Mouse (Mus musculus) cortical plate, adult 2 months (tissue): ENCODE measurements around the gene Cdc42ep4. TPM values are rescaled to one million over a fixed set of nuclear protein-coding genes. Genes with fewer than 3 reads are reported as not detected.

Source experiments
- H3K27ac ChIP-seq: fragments of 200-500 bp; 2 replicates; pipeline ENCODE4 v1.5.1; 2012; ENCODE audit warnings: low read length, control low read depth, inconsistent platforms; ENCODE audit not compliant: insufficient read depth
- H3K4me1 ChIP-seq: fragments of 200-500 bp; 2 replicates; pipeline ENCODE4 v1.6.1; 2011; ENCODE audit warnings: low read length; ENCODE audit not compliant: control insufficient read depth, insufficient read depth
- H3K4me3 ChIP-seq: fragments of 200-500 bp; 2 replicates; pipeline ENCODE4 v1.5.1; 2011; ENCODE audit warnings: mild to moderate bottlenecking, low read length, control low read depth; ENCODE audit not compliant: insufficient read depth
- CTCF ChIP-seq: fragments of 200-500 bp; IDR thresholded peaks from 2 replicates; pipeline ENCODE4 v1.5.1; 2011; ENCODE audit warnings: mild to moderate bottlenecking, control low read depth, low read length; ENCODE audit not compliant: insufficient read depth; ENCODE audit errors: extremely low read depth
- POLR2A ChIP-seq: fragments of 200-500 bp; IDR thresholded peaks from 2 replicates; pipeline ENCODE4 v1.6.1; 2011; ENCODE audit warnings: mild to moderate bottlenecking, low read length, control low read depth; ENCODE audit not compliant: insufficient read depth; ENCODE audit errors: extremely low read depth
- polyA plus RNA-seq: library from polyadenylated mRNA; depleted of rRNA; stranded (reverse); fragments of >200 nt; gene quantifications from 2 replicates; pipeline ENCODE4 v1.2.3, GENCODE M21; 2012

Gene Cdc42ep4
- polyA plus RNA-seq, 1 experiment = 24.3 TPM

DNA sequence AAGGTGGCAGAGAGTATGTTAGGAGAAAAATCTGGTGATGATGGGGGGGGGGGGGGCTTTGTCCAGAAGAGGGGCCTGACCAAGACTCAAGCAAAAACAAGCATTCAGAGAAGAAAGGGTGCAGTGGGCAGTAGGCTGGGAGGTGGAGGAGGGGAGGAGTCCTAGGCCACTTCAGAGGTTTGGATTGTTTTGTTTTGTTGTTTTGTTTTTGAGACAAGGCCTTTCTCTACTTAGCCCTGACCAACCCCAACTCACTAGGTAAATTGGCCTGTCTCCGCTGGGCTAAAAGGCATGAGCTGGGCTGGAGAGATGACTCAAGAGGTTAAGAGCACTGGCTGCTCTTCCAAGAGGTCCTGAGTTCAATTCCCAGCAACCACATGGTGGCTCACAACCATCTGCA is 40.6 kb downstream of the Cdc42ep4 start:
- Histone ChIP-seq H3K27ac (no peak overlapping the region), H3K4me1 (peaks cover 2% of the 10 kb centered on the region; the same call in 1 of the 2 replicates), H3K4me3 (no peak overlapping the region)
- TF ChIP-seq POLR2A (no peak), CTCF (no peak)

DNA sequence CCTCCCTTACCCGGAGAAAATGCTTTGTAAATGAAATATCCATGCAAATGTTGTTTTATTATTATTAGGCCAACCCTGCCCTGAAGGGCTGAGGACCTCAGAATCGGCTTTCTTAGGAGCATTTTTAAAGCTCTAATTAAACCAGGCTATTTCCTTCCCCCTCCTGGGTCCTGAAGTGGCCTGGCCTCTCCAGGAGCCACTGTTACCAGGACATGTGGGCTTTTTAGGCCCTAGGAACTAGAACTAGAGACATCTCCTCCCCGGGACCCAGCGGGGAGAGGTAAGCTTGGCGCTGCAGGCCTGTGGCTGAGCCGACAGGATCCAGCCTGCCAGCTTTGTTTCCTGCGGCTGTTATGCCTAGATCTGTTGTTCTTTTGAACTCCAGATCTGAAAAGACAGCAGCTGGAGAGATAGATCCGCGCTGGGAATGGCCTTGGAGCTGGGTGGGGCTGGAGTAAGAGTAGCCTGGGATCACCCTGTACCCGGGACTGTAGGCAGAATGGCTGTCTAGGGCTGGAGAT is 41.4 kb downstream of the Cdc42ep4 start:
- no peak for TF ChIP-seq POLR2A
- TF ChIP-seq CTCF = no peak
- Histone ChIP-seq H3K27ac (peak overlapping the region; percentile 18; the same call in 1 of the 2 replicates), H3K4me1 (peaks cover 2% of the 10 kb centered on the region; the same call in 1 of the 2 replicates), H3K4me3 (no peak overlapping the region)

DNA sequence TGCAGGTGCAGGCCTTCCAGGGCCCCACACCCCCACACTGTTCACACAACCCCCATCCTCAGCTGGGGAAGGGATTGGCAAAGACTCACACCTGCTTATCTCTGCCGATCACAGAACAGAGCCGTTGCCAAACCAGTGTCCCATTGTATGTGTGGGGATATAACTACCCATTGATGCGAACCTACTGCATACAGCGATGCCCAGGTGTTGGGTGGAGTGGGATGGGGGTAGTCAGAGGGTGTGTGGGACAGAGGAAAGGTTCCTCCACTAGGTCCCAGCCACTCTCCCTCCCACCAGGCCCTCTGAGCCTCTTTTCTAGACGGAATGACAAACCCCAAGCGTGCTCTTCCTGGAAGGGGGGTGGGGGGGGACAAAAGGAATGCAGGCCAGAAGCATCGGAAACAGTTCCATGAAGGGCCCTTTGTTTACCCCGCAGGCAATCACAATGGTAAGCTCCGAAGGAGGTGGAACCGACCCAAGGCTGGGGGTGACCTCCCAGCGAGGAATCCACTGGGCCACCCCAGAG is 41.9 kb downstream of the Cdc42ep4 start, which contains the start of gene Cpsf4l:
Cpsf4l (minus strand) TSS at position 287 of the 526 bp plus-strand sequence.
- no peak for TF ChIP-seq POLR2A
- Histone ChIP-seq H3K4me3 (no peak within 1 kb of the TSS), H3K27ac (peak within 1 kb of the TSS; percentile 18; the same call in 1 of the 2 replicates), H3K4me1 (peaks cover 2% of the 10 kb centered on the region; the same call in 1 of the 2 replicates)

DNA sequence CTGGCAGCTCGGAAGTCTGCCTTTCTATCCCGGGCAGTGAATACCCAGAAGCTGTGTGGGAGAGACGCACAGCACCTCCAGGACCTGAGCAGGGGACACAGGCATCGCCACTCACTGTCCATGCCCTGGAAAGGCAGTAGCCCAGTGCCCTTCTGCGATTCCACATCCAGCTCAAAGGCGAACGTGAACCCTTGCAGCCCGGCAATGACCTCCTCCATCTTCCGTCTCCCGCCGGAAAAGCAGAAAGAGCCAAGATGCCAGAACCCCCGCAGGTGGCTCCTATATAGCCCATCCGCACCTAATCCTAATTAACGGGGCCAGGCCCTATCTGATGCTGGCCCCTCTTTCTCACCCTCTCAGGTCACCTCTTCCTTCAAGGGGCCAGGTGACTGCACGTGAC is 42.4 kb downstream of the Cdc42ep4 start:
- H3K4me1 ChIP-seq = peaks cover 2% of the 10 kb centered on the region; the same call in 1 of the 2 replicates
- TF ChIP-seq CTCF = no peak
- TF ChIP-seq POLR2A = no peak
- H3K27ac ChIP-seq = no peak overlapping the region
- H3K4me3 ChIP-seq = no peak overlapping the region

DNA sequence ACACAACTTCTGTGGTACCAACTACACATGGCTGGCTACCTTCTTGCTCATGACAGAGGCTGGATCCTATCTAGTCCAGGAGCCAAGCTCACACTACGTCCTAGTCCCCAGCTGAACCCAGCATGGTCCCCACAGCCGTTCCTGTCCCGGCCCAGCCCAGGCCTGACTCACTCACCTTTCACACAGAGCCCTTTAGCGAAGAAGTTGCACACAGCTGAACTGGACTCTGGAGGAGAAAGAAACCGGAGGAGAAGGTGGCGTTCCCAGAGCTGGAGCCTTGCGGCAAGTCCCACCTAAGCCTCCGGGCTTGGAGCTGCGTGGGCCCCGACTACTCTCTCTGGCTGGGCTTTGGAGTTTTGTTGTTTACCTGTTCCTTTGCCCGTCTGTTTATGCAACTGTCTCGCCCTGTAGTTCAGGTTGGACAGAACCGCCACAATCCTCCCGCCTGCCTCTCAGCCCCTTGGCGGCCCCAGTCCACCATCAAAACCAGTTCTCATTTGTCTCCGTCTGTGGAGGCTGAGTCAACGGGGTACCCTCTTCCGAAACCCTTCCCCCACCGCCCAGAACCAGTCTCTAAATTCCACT is 43.0 kb downstream of the Cdc42ep4 start:
- Histone ChIP-seq H3K4me1 (peaks cover 2% of the 10 kb centered on the region; the same call in 1 of the 2 replicates), H3K27ac (no peak overlapping the region), H3K4me3 (no peak overlapping the region)
- TF ChIP-seq POLR2A (no peak), CTCF (no peak)

DNA sequence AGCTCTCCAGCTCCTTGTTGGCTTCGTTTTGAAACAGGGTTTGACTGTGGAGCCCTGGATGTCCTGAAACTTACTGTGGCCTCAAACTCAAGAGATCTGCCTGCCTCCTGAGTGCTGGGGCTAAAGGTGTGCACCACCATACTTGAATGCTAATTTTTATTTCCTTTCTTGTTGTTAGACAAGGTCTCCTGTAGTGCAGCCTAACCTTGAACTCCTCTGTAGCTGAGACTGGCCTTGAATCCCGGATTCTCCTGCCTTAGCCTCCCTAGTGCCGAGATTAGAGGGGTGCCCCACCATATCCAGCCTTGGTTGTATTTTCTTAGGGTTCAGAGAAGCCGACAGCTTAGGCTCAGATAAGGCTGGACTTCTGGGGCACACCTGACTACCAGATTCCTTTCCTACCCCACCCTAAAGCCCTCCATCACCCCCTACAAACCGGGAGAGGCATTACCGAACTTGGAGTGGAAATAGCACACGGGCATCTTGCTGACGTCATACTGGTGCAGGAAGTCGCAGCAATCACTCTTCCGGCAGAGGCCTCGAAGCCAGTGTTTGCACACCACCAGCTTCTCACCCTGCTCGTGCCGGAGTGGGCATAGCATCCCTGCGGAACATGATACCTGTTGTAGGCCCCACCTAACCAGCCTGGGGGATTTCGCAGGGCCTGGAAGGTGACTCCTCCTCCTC is 45.6 kb downstream of the Cdc42ep4 start:
- TF ChIP-seq CTCF (no peak), POLR2A (no peak)
- H3K27ac ChIP-seq = no peak overlapping the region

DNA sequence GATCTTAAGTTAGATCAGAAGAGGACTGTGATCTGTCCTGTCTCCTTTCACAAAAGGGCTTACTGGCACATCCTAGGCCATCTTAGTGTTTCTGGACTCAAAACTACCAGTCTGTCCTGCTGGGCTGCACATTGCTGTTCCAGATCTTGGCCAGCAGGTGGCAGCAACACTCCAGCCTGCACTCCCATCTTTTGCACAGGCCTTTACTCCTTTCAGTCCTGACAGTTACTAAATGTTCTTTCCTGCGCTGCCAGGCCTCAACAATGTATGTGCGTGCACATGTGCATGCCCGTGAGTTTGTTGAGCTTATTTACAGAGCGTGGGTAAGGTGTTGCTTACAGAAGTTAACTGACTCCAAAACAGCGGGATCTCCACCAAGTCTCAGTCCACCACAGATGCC is 47.9 kb downstream of the Cdc42ep4 start:
- no peak for TF ChIP-seq POLR2A
- TF ChIP-seq CTCF = peak; percentile 100
- no peak overlapping the region for H3K4me3 ChIP-seq
- no peaks in the 10 kb centered on the region for H3K4me1 ChIP-seq
- H3K27ac ChIP-seq = no peak overlapping the region

More for the DNA sequence above, 45.6 kb downstream of the Cdc42ep4 start:
- peaks cover 2% of the 10 kb centered on the region; the same call in 1 of the 2 replicates for H3K4me1 ChIP-seq
- H3K4me3 ChIP-seq = no peak overlapping the region

DNA sequence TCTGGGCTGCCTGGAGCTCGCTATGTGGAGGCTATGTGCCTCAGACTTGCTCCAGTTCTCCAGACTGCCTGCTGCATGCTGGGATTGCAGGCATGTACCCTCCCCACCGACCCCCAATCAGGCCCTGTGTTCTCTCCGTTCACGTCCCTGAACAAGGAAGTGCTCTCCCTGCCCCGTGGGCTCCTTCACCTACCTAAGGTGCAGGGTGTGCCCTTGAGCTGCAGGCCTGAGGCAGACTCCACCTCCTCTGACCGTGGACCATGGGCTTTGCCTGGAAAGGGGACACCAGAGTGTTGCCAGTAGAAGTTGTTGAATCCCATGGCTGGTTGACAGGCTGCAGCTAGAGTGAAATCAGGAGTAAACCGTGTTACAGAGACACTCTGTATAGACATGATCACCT is 52.0 kb downstream of the Cdc42ep4 start:
- H3K27ac ChIP-seq = no peak overlapping the region
- no peaks in the 10 kb centered on the region for H3K4me1 ChIP-seq
- H3K4me3 ChIP-seq = no peak overlapping the region
- TF ChIP-seq POLR2A (no peak), CTCF (no peak)

DNA sequence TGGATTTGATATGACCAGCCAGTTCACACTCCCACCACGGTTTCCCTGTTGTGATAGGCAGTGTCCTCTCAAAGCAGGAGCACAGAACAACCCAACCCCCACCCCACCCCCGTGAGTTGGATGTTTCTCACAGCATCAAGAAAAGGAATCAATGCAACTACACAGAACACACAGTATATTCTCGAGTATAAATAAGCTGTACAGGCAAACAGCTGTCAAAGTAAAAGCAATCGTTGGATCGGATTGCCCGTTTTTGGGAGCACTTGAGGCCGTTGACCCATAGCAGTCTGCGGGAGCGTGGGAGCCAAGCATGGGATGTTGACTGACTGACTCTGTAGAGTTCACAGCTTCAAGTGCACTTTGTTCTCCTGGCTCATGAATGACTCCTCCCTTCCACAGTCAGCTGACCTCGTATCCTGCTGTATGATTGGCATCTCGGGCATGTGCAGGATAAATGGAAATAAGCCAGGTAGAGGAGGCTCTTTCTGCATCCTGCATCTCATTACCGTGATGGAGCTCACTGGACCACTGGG is 53.6 kb downstream of the Cdc42ep4 start:
- TF ChIP-seq CTCF = no peak
- no peak for TF ChIP-seq POLR2A
- no peaks in the 10 kb centered on the region for H3K4me1 ChIP-seq
- no peak overlapping the region for H3K27ac ChIP-seq
- H3K4me3 ChIP-seq = no peak overlapping the region
